Comparison of ENCODE assay signal across 9 mouse cellular contexts in genomic region chr14:76121901-76122662, GRCm38 (mm10). TPM values are rescaled to one million over a fixed set of nuclear protein-coding genes. Genes with fewer than 3 reads are reported as not detected.
DNase-seq lines count a peak whose midpoint lies in the region; ATAC-seq lines count a peak whose summit lies in the region.
"Had no signal": no experiment of that assay in that cellular context is flagged by ENCODE, and none has a peak within 500 bp of the region (broad histone marks: within the 10 kb centered on the region; RNA-seq: fewer than 3 reads in every experiment).

No protein-coding gene starts in this region.

- DNase-seq in layer of hippocampus, adult 11-12 months (ENCODE audit: low spot score): peak; percentile 63
- DNase-seq in layer of hippocampus, adult 9-10 months (ENCODE audit: low spot score): no peak
- peak; percentile 56 for DNase-seq in adrenal gland, adult 2 months
- peak; percentile 34 for DNase-seq in embryo, embryonic 11.5 days (ENCODE audit: low read depth, low spot score)
- peak; percentile 62 to 68 for DNase-seq in kidney, postnatal 4 days
- DNase-seq in lung, postnatal 14 days: peak; percentile 59
- peak; percentile 47 for DNase-seq in right cerebral cortex, postnatal 4 days

- ATAC-seq in heart, embryonic 15.5 days (replicated peaks; ENCODE audit: insufficient number of reproducible peaks, insufficient read depth, low FRiP score, low read depth): no peak

- WGBS in heart, embryonic 15.5 days: 56% methylated on average over 6 of the region's 6 CpGs

- H3K36me3 ChIP-seq in heart, embryonic 15.5 days: peaks cover 77% of the 10 kb centered on the region

- H3K27ac ChIP-seq in heart, embryonic 15.5 days: peak overlapping the region; percentile 24; the same call in 1 of the 2 replicates

- H3K4me2 ChIP-seq in heart, embryonic 15.5 days: no peak overlapping the region

- no peak overlapping the region for H3K9ac ChIP-seq in heart, embryonic 15.5 days

- H3K9me3 ChIP-seq in heart, embryonic 15.5 days (replicated peaks): no peaks in the 10 kb centered on the region

- H3K27me3 ChIP-seq in heart, embryonic 15.5 days: no peaks in the 10 kb centered on the region
- H3K27me3 ChIP-seq: megakaryocyte, embryonic 14.5 days had no signal

- H3K4me3 ChIP-seq in heart, embryonic 15.5 days: no peak overlapping the region
- H3K4me3 ChIP-seq: megakaryocyte, embryonic 14.5 days had no signal

- peaks cover 12% of the 10 kb centered on the region for H3K4me1 ChIP-seq in heart, embryonic 15.5 days (replicated peaks)

RNA-seq across cellular contexts. Expression of gene Nufip1, which starts 11.4 kb away (rescaled TPM):
- 1 to 10 TPM; 6.9 to 8.2 TPM for total RNA-seq in adrenal gland, adult 2 months (2021)
- 6.8 and 7.7 TPM in 2 replicates for polyA plus RNA-seq in adrenal gland, adult 2 months (2012; rRNA removed)
- 8.1 and 8.6 TPM in 2 replicates for polyA plus RNA-seq in heart, embryonic 15.5 days (2015; fragmentation: Nextera tagmentation; extraction: Ambion mirVana)

RNA-seq across cellular contexts. Expression of gene Gpalpp1, which starts 11.5 kb away (rescaled TPM):
- 10 to 100 TPM; 18.9 to 19.6 TPM for total RNA-seq in adrenal gland, adult 2 months (2021)
- polyA plus RNA-seq in adrenal gland, adult 2 months (2012; rRNA removed): 1.4 and 1.6 TPM in 2 replicates
- 7.9 and 9.7 TPM in 2 replicates for polyA plus RNA-seq in heart, embryonic 15.5 days (2015; fragmentation: Nextera tagmentation; extraction: Ambion mirVana)
